Mouse (Mus musculus): ENCODE measurements around the gene Fam71e1. TPM values are rescaled to one million over a fixed set of nuclear protein-coding genes. Genes with fewer than 3 reads are reported as not detected.

Fam71e1 gene
- polyA plus RNA-seq (2014; fragmentation: Illumina TruSeq; extraction: RNeasy Lipid Tissue Mini Kit (QIAGEN cat#74804); ENCODE audit: low read depth, low replicate concordance), result not detected

DNA sequence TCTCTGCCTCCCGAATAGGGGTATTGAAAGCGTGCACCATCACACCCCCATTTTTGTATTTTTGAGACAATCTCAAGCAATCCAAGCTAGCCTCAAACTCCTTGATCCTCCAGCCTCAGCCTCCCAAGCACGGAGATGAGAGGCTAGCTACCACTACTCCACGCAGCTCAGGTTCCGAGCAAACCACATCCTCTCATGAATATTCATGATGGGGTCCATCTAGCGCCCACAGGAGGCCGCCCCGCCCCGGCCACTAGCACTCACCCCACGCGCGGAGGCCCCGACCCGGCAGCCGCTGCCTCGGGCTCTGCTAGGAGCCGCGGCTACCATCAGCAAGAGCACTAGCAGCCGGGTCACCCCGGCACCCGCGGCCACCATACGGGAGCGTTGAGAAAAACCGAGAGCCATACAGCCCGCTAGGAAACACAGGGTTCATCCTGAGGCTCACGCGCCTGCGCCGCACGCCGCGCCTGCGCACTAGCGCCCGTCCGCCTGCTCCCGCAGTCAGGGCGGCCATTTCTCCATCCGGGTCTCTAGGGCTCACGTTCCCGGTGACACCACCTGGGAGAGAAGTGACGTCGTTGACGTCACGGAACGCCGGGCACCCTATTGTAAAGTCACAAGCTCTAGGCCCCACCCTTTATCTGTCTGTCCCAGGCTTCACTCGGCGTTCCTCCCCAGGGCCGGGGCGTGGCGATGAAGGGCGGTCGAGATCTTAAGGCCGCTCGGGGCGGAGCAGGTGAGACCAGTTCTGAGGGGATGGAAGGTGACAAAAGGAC, at the start of gene Fam71e1, which contains the start of gene Emc10:
Gene Fam71e1 (plus strand): TSS at position 590 of the 779 bp plus-strand sequence.
Gene Emc10 (minus strand): TSS at position 538 of the 779 bp plus-strand sequence.

DNA sequence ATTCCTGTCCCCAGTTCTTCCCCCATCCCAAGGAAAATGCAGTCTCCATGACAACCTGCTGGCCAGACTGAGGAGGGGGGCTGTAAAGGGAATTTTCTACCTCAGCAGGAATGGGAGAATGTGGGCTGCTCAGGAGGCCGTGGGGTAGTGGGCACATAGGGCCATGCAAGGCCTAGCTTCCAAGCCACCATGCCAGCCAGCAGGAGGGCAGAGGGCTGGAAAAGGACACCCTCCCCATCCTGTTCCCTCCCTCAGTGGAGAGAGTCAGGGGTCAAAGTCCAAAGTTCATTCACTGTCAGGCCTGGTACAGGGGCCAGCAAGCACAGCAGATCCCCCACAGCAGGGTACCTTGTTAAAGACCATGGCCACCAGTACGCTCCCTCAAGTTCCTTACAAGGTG, 31.3 kb upstream of the Fam71e1 start, which contains the start of gene Aspdh:
Gene Aspdh (plus strand): TSS at position 281 of the 400 bp plus-strand sequence.

DNA sequence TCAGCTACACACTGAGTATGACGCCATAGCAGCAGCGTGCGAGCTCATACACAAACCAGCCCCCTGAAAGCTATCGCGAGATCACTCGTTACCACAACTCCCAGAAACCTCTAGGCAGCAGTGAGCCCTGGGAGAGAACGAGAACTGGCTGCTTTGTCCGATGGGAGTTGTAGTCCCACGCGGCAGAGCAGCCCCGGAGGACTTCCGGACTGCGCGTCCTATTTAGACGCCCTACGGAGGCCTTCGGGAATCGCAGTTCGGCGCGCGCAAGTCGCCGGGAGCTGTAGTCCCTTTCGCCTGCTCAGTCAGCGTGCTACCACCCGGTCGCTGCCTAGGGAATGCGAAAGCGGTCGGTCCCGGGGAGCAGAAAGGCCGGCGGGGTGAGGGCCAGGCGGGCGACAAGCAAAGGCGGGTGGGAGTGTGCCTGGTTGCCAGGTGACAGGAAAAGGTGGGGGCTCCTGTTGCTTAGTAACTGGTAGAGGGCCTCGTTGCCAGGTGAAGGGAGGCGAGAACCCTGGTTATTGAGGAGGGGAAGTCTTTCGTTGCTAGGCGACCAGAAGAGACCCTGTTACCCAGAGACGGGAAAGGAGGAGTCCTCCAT, 28.5 kb upstream of the Fam71e1 start, which contains the start of gene Josd2:
Gene Josd2 (plus strand): TSS at position 170 of the 601 bp plus-strand sequence.

DNA sequence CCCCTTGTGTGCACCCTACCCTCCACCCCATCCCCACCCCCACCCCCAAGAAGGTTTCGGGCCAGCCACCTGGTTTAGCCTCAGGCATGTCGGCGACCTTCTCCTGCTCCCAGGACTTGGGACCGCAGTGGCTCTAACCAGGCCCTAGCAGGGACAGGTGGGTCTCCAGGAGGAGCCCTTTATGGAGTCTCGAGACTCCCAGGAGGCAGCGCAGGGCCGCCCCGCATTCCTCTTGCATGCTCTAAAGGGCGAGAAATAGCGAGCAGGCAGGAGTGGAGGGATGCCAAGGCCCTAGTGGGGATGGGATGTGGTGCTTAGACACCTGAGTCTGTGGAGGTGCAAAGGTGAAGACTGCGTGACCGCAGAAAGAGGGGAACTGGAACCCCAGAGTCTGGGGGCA, 28.1 kb downstream of the Fam71e1 start, which contains the start of gene Mybpc2:
Gene Mybpc2 (minus strand): TSS at position 155 of the 400 bp plus-strand sequence.

DNA sequence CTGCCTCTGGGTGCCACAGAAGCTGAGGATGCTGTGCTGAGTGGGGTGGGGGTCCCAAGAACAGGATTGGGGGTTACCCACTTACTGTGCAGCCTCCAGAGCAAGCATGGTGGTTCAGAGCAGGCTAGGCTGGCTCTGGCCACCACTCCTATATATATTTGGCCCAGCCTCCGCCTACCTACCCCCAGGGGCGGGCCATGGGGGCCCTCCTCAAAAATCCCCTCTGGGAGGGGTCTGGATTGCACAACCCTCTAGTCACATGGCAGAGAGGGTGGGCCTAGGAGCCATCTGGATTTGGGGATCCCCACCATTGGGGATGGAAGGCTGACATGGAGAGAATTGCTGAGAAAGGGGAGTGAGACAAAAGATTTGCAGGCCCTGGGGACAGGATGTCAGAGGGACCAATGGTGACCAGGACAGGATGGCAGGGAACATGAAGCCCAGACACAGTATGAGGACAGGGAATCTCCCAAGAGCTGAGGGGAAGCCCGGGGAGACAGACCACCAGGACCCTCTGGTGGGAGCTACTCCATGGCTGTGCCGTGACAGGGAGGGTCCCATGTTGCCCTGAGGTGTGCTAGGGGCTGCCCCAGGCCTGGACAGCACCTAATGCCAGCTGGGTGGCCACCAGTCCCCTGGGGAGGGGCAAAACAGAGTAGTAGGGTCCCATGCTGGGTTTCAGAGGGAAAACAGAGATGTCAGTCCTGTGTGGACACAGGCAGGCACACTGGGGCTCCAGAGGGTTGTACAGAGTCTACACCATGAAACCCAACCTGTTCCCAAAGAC, 35.8 kb downstream of the Fam71e1 start, which contains the start of gene Spib:
Gene Spib (minus strand): TSS at position 126 of the 787 bp plus-strand sequence.

DNA sequence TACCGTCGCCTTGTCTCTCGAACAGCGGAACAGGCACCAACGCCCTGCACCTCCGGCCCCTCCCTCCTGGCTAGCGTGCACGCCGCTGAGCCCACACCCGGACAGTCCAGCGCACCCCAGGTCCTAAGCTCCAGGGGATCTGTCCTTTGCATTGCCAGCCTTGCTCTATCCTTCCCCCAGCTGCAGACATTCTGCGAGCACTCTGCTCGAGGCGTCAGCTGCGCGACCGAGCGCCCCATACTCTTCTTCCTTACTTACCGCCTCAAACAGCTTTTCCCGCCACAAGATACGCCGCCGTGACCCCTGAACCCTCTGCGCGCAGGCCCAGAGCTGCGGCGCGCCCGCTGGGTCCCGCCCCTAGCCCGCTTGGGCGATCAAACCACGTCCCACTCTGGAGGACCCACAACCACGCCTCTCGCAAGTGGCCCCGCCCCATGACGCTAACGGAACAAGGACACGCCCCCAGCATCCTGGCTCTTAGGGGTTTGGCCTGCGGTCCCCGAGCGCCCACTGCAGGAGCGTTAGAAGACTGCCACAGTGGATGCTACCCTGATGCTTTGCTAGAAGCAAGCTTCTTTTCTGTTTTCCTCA, 52.2 kb downstream of the Fam71e1 start, which contains the start of gene Pold1:
Gene Pold1 (minus strand): TSS at position 353 of the 591 bp plus-strand sequence.

Other genes with a start within 250 kb of the Fam71e1 start
- 1.6 TPM for gene 1700028J19Rik, start 249.9 kb upstream of the Fam71e1 start, polyA plus RNA-seq (2014; fragmentation: Illumina TruSeq; extraction: RNeasy Lipid Tissue Mini Kit (QIAGEN cat#74804); ENCODE audit: low read depth, low replicate concordance)
- 13.6 TPM for gene 2410002F23Rik, start 249.9 kb upstream of the Fam71e1 start, polyA plus RNA-seq (2014; fragmentation: Illumina TruSeq; extraction: RNeasy Lipid Tissue Mini Kit (QIAGEN cat#74804); ENCODE audit: low read depth, low replicate concordance)
- not detected for gene Acp4, start 239.2 kb upstream of the Fam71e1 start, polyA plus RNA-seq (2014; fragmentation: Illumina TruSeq; extraction: RNeasy Lipid Tissue Mini Kit (QIAGEN cat#74804); ENCODE audit: low read depth, low replicate concordance)
- gene Gm15517, start 235.1 kb upstream of the Fam71e1 start, polyA plus RNA-seq (2014; fragmentation: Illumina TruSeq; extraction: RNeasy Lipid Tissue Mini Kit (QIAGEN cat#74804); ENCODE audit: low read depth, low replicate concordance), result not detected
- gene Clec11a, start 189.7 kb upstream of the Fam71e1 start, polyA plus RNA-seq (2014; fragmentation: Illumina TruSeq; extraction: RNeasy Lipid Tissue Mini Kit (QIAGEN cat#74804); ENCODE audit: low read depth, low replicate concordance), result 1.8 TPM
- not detected for gene Shank1, start 186.3 kb upstream of the Fam71e1 start, polyA plus RNA-seq (2014; fragmentation: Illumina TruSeq; extraction: RNeasy Lipid Tissue Mini Kit (QIAGEN cat#74804); ENCODE audit: low read depth, low replicate concordance)
- not detected for gene Syt3, start 112.5 kb upstream of the Fam71e1 start, polyA plus RNA-seq (2014; fragmentation: Illumina TruSeq; extraction: RNeasy Lipid Tissue Mini Kit (QIAGEN cat#74804); ENCODE audit: low read depth, low replicate concordance)
- gene 1700008O03Rik, start 110.8 kb upstream of the Fam71e1 start, polyA plus RNA-seq (2014; fragmentation: Illumina TruSeq; extraction: RNeasy Lipid Tissue Mini Kit (QIAGEN cat#74804); ENCODE audit: low read depth, low replicate concordance), result not detected
- gene Lrrc4b, start 67.6 kb upstream of the Fam71e1 start, polyA plus RNA-seq (2014; fragmentation: Illumina TruSeq; extraction: RNeasy Lipid Tissue Mini Kit (QIAGEN cat#74804); ENCODE audit: low read depth, low replicate concordance), result not detected
- gene Aspdh, start 31.2 kb upstream of the Fam71e1 start, polyA plus RNA-seq (2014; fragmentation: Illumina TruSeq; extraction: RNeasy Lipid Tissue Mini Kit (QIAGEN cat#74804); ENCODE audit: low read depth, low replicate concordance), result 1.7 TPM
- gene Josd2, start 28.6 kb upstream of the Fam71e1 start, polyA plus RNA-seq (2014; fragmentation: Illumina TruSeq; extraction: RNeasy Lipid Tissue Mini Kit (QIAGEN cat#74804); ENCODE audit: low read depth, low replicate concordance), result 1.0 TPM
- 1.4 TPM for gene Emc10, start 52 bp upstream of the Fam71e1 start, polyA plus RNA-seq (2014; fragmentation: Illumina TruSeq; extraction: RNeasy Lipid Tissue Mini Kit (QIAGEN cat#74804); ENCODE audit: low read depth, low replicate concordance)
- gene Mybpc2, start 28.1 kb downstream of the Fam71e1 start, polyA plus RNA-seq (2014; fragmentation: Illumina TruSeq; extraction: RNeasy Lipid Tissue Mini Kit (QIAGEN cat#74804); ENCODE audit: low read depth, low replicate concordance), result not detected
- not detected for gene Spib, start 35.5 kb downstream of the Fam71e1 start, polyA plus RNA-seq (2014; fragmentation: Illumina TruSeq; extraction: RNeasy Lipid Tissue Mini Kit (QIAGEN cat#74804); ENCODE audit: low read depth, low replicate concordance)
- not detected for gene Pold1, start 52.3 kb downstream of the Fam71e1 start, polyA plus RNA-seq (2014; fragmentation: Illumina TruSeq; extraction: RNeasy Lipid Tissue Mini Kit (QIAGEN cat#74804); ENCODE audit: low read depth, low replicate concordance)
- 1.3 TPM for gene Nr1h2, start 57.4 kb downstream of the Fam71e1 start, polyA plus RNA-seq (2014; fragmentation: Illumina TruSeq; extraction: RNeasy Lipid Tissue Mini Kit (QIAGEN cat#74804); ENCODE audit: low read depth, low replicate concordance)
- 869 TPM for gene Napsa, start 75.8 kb downstream of the Fam71e1 start, polyA plus RNA-seq (2014; fragmentation: Illumina TruSeq; extraction: RNeasy Lipid Tissue Mini Kit (QIAGEN cat#74804); ENCODE audit: low read depth, low replicate concordance)
- gene Kcnc3, start 94.1 kb downstream of the Fam71e1 start, polyA plus RNA-seq (2014; fragmentation: Illumina TruSeq; extraction: RNeasy Lipid Tissue Mini Kit (QIAGEN cat#74804); ENCODE audit: low read depth, low replicate concordance), result 2.7 TPM
- 0.12 TPM for gene Myh14, start 174.3 kb downstream of the Fam71e1 start, polyA plus RNA-seq (2014; fragmentation: Illumina TruSeq; extraction: RNeasy Lipid Tissue Mini Kit (QIAGEN cat#74804); ENCODE audit: low read depth, low replicate concordance)
- not detected for gene Izumo2, start 212.2 kb downstream of the Fam71e1 start, polyA plus RNA-seq (2014; fragmentation: Illumina TruSeq; extraction: RNeasy Lipid Tissue Mini Kit (QIAGEN cat#74804); ENCODE audit: low read depth, low replicate concordance)

All from kidney, adult 10 weeks (tissue).